Mouse (Mus musculus) kidney, embryonic 15.5 days (tissue): Measurements from ENCODE around the gene Aqp3. TPM values are rescaled to one million over a fixed set of nuclear protein-coding genes. Genes with fewer than 3 reads are reported as not detected.

Source experiments
- ATAC-seq: fragments of 200-750 bp; cut with Nextera tagmentation; replicated peaks from 2 replicates; pipeline ENCODE4 v1.8.0; 2017; ENCODE audit warnings: moderate TSS enrichment; ENCODE audit not compliant: low FRiP score
- H3K27ac ChIP-seq: fragments of 300-500 bp; sonication (generic); 2 replicates; pipeline ENCODE4 v1.5.1; 2015; ENCODE audit warnings: mild to moderate bottlenecking, inconsistent platforms
- H3K27me3 ChIP-seq: fragments of 300-500 bp; sonication (generic); 2 replicates; pipeline ENCODE4 v1.6.1; 2015; ENCODE audit warnings: inconsistent platforms
- H3K36me3 ChIP-seq: fragments of 300-500 bp; sonication (generic); 2 replicates; pipeline ENCODE4 v1.6.1; 2015; ENCODE audit warnings: inconsistent platforms
- H3K4me1 ChIP-seq: fragments of 300-500 bp; sonication (generic); 2 replicates; pipeline ENCODE4 v1.6.1; 2015; ENCODE audit warnings: inconsistent platforms
- H3K4me2 ChIP-seq: fragments of 300-500 bp; sonication (generic); 2 replicates; pipeline ENCODE4 v1.6.1; 2015; ENCODE audit warnings: moderate library complexity, mild to moderate bottlenecking, inconsistent platforms
- H3K4me3 ChIP-seq: fragments of 300-500 bp; sonication (generic); replicated peaks from 2 replicates; pipeline ENCODE4 v1.5.1; 2015; ENCODE audit warnings: mild to moderate bottlenecking, inconsistent platforms
- H3K9ac ChIP-seq: fragments of 300-500 bp; sonication (generic); 2 replicates; pipeline ENCODE4 v1.6.1; 2015; ENCODE audit warnings: mild to moderate bottlenecking, inconsistent platforms
- H3K9me3 ChIP-seq: fragments of 300-500 bp; sonication (generic); replicated peaks from 2 replicates; pipeline ENCODE4 v1.6.1; 2016; ENCODE audit warnings: inconsistent platforms
- WGBS: fragments of 180-500 bp; shearing (Covaris S2); methylation state at CpG from one replicate; pipeline ENCODE4 v1.1.7; 2015; ENCODE audit warnings: mixed read lengths; 5-methylcytosine and 5-hydroxymethylcytosine counted together
- polyA plus RNA-seq: library from polyadenylated mRNA; unstranded; fragments of >200 nt; fragmentation: Nextera tagmentation; extraction: Ambion mirVana; gene quantifications from 2 replicates; pipeline ENCODE4 v1.2.1, GENCODE M21; 2015

The Aqp3 gene
- polyA plus RNA-seq, 1 experiment from 2014 or later = 29.0 TPM

- Histone ChIP-seq H3K9me3 (no peaks in the 10 kb centered on the region), H3K36me3 (peaks cover 39% of the 10 kb centered on the region), H3K27me3 (no peaks in the 10 kb centered on the region), H3K4me2 (peak within 1 kb of the TSS; percentile 89), H3K27ac (no peak within 1 kb of the TSS), H3K9ac (peak within 1 kb of the TSS; percentile 47), H3K4me1 (peaks cover 12% of the 10 kb centered on the region), H3K4me3 (peak within 1 kb of the TSS; percentile 64)
- peak; percentile 99 for ATAC-seq
- 2% methylated on average over 29 of the region's 29 CpGs for WGBS
These were observed 26.4 kb upstream of the Aqp3 start, which contains the start of gene Nol6 for GRCm38 (mm10) chr4:41124180-41124951. Nol6 (minus strand) TSS chr4:41124455.

- peaks cover 12% of the 10 kb centered on the region for H3K4me1 ChIP-seq
- H3K9ac ChIP-seq = no peak overlapping the region
- H3K27me3 ChIP-seq = no peaks in the 10 kb centered on the region
- no peaks in the 10 kb centered on the region for H3K9me3 ChIP-seq
- H3K4me2 ChIP-seq = no peak overlapping the region
- WGBS = 69% methylated on average over 11 of the region's 11 CpGs
- no peak overlapping the region for H3K27ac ChIP-seq
- 0 out of 2 replicates have a peak, but pooled peaks have one; percentile 23 for ATAC-seq
- peaks cover 95% of the 10 kb centered on the region for H3K36me3 ChIP-seq
- no peak overlapping the region for H3K4me3 ChIP-seq
These were observed 20.8 kb upstream of the Aqp3 start for GRCm38 (mm10) chr4:41118706-41119292.

- WGBS = 84% methylated on average over 3 of the region's 3 CpGs
- Histone ChIP-seq H3K9ac (no peak overlapping the region), H3K4me2 (no peak overlapping the region), H3K27ac (no peak overlapping the region), H3K27me3 (no peaks in the 10 kb centered on the region), H3K4me3 (no peak overlapping the region), H3K4me1 (no peaks in the 10 kb centered on the region), H3K9me3 (no peaks in the 10 kb centered on the region), H3K36me3 (peaks cover 82% of the 10 kb centered on the region)
- ATAC-seq = no peak
These were observed 18.8 kb upstream of the Aqp3 start for GRCm38 (mm10) chr4:41116817-41117216.

- no peak for ATAC-seq
- 95% methylated on average over 15 of the region's 15 CpGs for WGBS
- H3K27ac ChIP-seq = no peak overlapping the region
These were observed 17.8 kb upstream of the Aqp3 start for GRCm38 (mm10) chr4:41115793-41116192.

GRCm38 (mm10) chr4:41115074-41115473 lies 17.1 kb upstream of the Aqp3 start:
- H3K4me2 ChIP-seq = no peak overlapping the region
- H3K9me3 ChIP-seq = no peaks in the 10 kb centered on the region
- no peak overlapping the region for H3K9ac ChIP-seq
- H3K36me3 ChIP-seq = peaks cover 65% of the 10 kb centered on the region
- no peaks in the 10 kb centered on the region for H3K27me3 ChIP-seq
- no peaks in the 10 kb centered on the region for H3K4me1 ChIP-seq
- no peak overlapping the region for H3K4me3 ChIP-seq
- no peak overlapping the region for H3K27ac ChIP-seq
- ATAC-seq = no peak
- 88% methylated on average over 6 of the region's 6 CpGs for WGBS

More at GRCm38 (mm10) chr4:41115793-41116192, 17.8 kb upstream of the Aqp3 start:
- Histone ChIP-seq H3K4me2 (no peak overlapping the region), H3K4me1 (no peaks in the 10 kb centered on the region), H3K27me3 (no peaks in the 10 kb centered on the region), H3K9me3 (no peaks in the 10 kb centered on the region), H3K9ac (no peak overlapping the region), H3K4me3 (no peak overlapping the region), H3K36me3 (peaks cover 72% of the 10 kb centered on the region)

GRCm38 (mm10) chr4:41114358-41115070 lies 16.5 kb upstream of the Aqp3 start:
- Histone ChIP-seq H3K4me2 (no peak overlapping the region), H3K4me1 (no peaks in the 10 kb centered on the region), H3K27ac (no peak overlapping the region), H3K9ac (no peak overlapping the region), H3K4me3 (no peak overlapping the region), H3K36me3 (peaks cover 59% of the 10 kb centered on the region), H3K27me3 (no peaks in the 10 kb centered on the region), H3K9me3 (no peaks in the 10 kb centered on the region)
- ATAC-seq = no peak
- 88% methylated on average over 9 of the region's 9 CpGs for WGBS

- Histone ChIP-seq H3K4me3 (no peak overlapping the region), H3K36me3 (peaks cover 3% of the 10 kb centered on the region), H3K9ac (no peak overlapping the region), H3K4me1 (no peaks in the 10 kb centered on the region), H3K27me3 (no peaks in the 10 kb centered on the region), H3K9me3 (no peaks in the 10 kb centered on the region), H3K4me2 (no peak overlapping the region), H3K27ac (no peak overlapping the region)
- 77% methylated on average over 10 of the region's 10 CpGs for WGBS
- no peak for ATAC-seq
These were observed 10.9 kb upstream of the Aqp3 start for GRCm38 (mm10) chr4:41108717-41109425.

- no peaks in the 10 kb centered on the region for H3K9me3 ChIP-seq
- no peaks in the 10 kb centered on the region for H3K27me3 ChIP-seq
- H3K4me1 ChIP-seq = no peaks in the 10 kb centered on the region
- no peak for ATAC-seq
- no peak overlapping the region for H3K27ac ChIP-seq
- WGBS = 70% methylated on average over 4 of the region's 4 CpGs
- H3K36me3 ChIP-seq = no peaks in the 10 kb centered on the region
- no peak overlapping the region for H3K4me3 ChIP-seq
- H3K4me2 ChIP-seq = no peak overlapping the region
- no peak overlapping the region for H3K9ac ChIP-seq
These were observed 9.5 kb upstream of the Aqp3 start for GRCm38 (mm10) chr4:41107440-41107839.

- H3K9ac ChIP-seq = no peak overlapping the region
- peaks cover 10% of the 10 kb centered on the region for H3K27me3 ChIP-seq
- H3K27ac ChIP-seq = no peak overlapping the region
- no peak for ATAC-seq
- no peak overlapping the region for H3K4me2 ChIP-seq
- H3K36me3 ChIP-seq = no peaks in the 10 kb centered on the region
- no peaks in the 10 kb centered on the region for H3K9me3 ChIP-seq
- H3K4me3 ChIP-seq = no peak overlapping the region
- H3K4me1 ChIP-seq = peaks cover 9% of the 10 kb centered on the region
These were observed 4.9 kb upstream of the Aqp3 start for GRCm38 (mm10) chr4:41102901-41103300.

- Histone ChIP-seq H3K9me3 (no peaks in the 10 kb centered on the region), H3K27me3 (peaks cover 23% of the 10 kb centered on the region), H3K27ac (no peak overlapping the region), H3K4me2 (no peak overlapping the region), H3K4me1 (peaks cover 28% of the 10 kb centered on the region), H3K36me3 (no peaks in the 10 kb centered on the region), H3K9ac (no peak overlapping the region), H3K4me3 (no peak overlapping the region)
- 28% methylated on average over 1 of the region's 1 CpGs for WGBS
- no peak for ATAC-seq
These were observed 3.0 kb upstream of the Aqp3 start for GRCm38 (mm10) chr4:41100986-41101385.

- Histone ChIP-seq H3K4me1 (peaks cover 38% of the 10 kb centered on the region), H3K4me3 (peak overlapping the region; percentile 49), H3K36me3 (no peaks in the 10 kb centered on the region), H3K27ac (no peak overlapping the region), H3K27me3 (peaks cover 23% of the 10 kb centered on the region), H3K4me2 (peak overlapping the region; percentile 92), H3K9me3 (no peaks in the 10 kb centered on the region), H3K9ac (no peak overlapping the region; the same call in 1 of the 2 replicates)
- ATAC-seq = no peak; the same call in 1 of the 2 replicates
- 11% methylated on average over 11 of the region's 11 CpGs for WGBS
These were observed 581 bp upstream of the Aqp3 start for GRCm38 (mm10) chr4:41098577-41098951.
